Mouse (Mus musculus) CD4-positive naive resting alpha-beta T cell, adult 57 days (primary cell): Measurements from ENCODE around the gene Gpr62. TPM values are rescaled to one million over a fixed set of nuclear protein-coding genes. Genes with fewer than 3 reads are reported as not detected.

Experiments
- total RNA-seq: library from RNA; stranded (reverse); gene quantifications from one replicate; pipeline ENCODE4 v1.2.4, GENCODE M21; 2023

Gpr62 gene
- 0.30 TPM for total RNA-seq

GRCm38 (mm10) chr9:106465571-106466200, at the start of gene Gpr62:
Gpr62 (minus strand) TSS chr9:106465938.

DNA sequence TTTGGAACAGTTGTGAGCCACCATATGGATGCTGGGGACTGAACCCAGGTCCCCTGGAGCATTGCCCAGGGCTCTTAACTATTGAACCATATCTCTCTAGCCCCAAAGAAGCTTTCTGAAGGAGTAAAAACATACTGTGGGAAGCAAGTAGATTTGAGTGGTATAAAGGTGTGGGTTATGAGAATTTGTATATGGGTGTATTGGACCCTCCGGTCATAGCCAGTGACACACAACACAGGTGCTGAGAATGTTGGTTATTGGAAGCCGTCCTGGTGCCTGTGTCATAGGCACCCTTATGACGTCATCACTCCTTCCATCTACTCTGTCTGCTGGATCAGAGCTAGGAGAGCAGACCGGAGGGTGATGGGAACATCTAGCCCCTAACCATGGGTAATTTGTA, 48.5 kb upstream of the Gpr62 start, which contains the start of gene Iqcf5:
Gene Iqcf5 (plus strand): TSS at position 301 of the 400 bp plus-strand sequence.

DNA sequence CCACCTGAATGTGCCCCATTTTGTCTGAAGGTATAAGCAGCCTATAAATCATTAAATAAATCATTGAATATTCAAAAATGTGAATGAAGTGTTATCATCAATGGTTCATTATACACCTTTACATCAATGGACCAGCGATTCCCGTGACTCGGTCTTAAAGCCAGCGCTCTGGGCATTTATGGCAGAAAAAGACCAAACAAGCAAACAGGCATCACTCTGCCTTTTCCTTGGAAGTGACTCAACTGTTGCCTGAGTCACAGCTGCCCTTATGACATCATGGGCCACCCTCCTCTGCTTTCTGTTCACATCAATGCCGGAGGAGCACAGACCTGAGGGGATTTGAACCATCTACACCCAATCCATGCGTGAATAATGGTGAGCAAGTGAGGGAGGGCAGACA, 33.9 kb upstream of the Gpr62 start, which contains the start of gene Iqcf1:
Gene Iqcf1 (plus strand): TSS at position 301 of the 400 bp plus-strand sequence.

DNA sequence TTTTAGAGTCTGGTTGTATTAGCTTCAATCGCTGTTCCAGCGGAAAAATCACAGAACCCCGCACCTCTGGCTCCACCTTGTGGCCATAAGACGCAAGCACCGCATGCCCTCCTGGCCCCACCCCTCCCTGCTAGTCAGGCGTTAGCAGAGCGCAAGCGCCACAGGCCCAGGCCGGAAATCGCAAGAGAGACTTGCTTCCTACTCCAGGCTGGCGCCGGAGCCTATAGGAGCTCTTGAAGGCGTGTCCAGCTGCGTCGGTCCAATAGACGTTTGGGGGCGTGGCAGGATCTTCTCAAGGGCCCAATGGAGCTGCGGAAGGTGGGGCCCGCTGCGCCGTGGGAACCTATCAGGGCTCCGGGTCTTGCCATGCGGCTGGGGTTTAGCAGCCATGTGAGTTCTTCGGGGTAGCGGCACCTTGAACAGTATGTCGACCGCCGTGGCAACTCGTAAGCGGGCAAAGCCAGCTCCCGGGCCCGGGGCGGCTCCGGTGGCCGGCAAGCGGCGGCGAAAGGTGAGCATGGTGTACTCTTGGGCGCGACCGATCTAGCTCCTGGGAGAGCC, 11.3 kb upstream of the Gpr62 start, which contains the start of gene Parp3:
Gene Parp3 (minus strand): TSS at position 26 of the 561 bp plus-strand sequence.

DNA sequence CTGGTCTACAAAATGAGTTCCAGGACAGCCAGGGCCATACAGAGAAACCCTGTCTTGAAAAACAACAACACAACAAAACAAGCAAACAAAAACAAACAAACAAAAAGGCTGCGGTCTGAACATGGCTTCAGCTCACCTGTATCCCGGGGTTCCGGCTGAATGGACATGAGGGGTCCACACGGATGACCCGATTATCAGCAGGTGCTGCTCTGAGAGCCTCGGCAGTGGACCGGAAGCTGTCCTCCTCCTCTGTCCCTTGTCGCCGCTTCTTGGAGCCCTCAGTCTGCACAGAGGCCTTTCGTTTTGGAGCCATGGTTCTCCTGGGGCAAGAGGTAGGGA, 9.9 kb upstream of the Gpr62 start, which contains the start of gene Rrp9:
Gene Rrp9 (plus strand): TSS at position 301 of the 339 bp plus-strand sequence.

DNA sequence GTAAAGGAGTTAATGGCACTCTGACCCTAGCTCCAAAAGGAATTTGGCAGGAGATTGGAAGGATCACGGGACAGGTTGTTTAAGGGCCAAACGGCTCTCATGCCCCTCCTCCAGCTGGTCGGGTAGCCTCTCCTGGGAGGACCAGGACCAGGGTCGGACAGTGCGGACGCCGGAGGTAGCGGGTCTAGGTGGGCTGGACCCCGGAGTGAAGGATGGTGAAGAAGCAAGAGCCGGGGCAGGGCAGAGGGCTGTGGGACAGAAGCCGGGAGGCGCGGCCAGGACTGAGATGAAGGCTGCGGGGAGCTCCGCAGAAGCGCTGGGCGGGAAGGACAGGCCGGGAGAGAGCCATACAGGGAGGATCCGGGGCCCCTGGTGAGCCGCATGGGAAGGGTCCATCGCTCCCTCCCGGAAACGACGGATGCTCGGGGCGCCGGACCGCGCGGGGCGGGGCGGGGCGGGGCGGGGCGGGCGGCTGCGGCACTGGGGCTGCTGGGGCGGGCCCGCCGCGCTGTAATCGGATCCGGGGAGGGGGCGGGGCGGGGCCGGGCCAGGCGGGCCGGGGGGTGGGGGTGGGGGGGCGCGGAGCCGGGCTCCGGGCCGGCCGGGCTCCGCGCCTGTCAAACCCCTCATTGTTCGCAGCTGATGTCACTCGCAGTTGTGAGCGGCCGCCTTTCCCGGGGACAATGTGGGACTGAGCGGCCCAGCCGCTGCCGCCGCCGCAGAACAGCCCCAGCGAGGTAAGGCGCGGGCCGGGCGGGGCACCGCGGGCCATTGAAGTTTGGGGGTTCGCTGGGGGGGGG, 12.3 kb downstream of the Gpr62 start, which contains the start of gene Pcbp4:
Gene Pcbp4 (plus strand): TSS at position 21 of the 800 bp plus-strand sequence.

GRCm38 (mm10) chr9:106447348-106447747, 18.4 kb downstream of the Gpr62 start, which contains the start of the genes Abhd14b and Abhd14a:
Abhd14b (plus strand) TSS chr9:106447459.
Abhd14a (minus strand) TSS chr9:106447678.

GRCm38 (mm10) chr9:106429221-106430014, 36.3 kb downstream of the Gpr62 start, which contains the start of gene Rpl29:
Rpl29 (plus strand) TSS chr9:106429454.

Other genes starting within 250 kb of the Gpr62 start
- gene Tlr9, start 243.3 kb downstream of the Gpr62 start, total RNA-seq: 5.8 TPM
- gene Alas1, start 217.3 kb downstream of the Gpr62 start, total RNA-seq: 37.0 TPM
- gene Poc1a, start 184.9 kb downstream of the Gpr62 start, total RNA-seq: 5.4 TPM
- 39.1 TPM for gene Dusp7, start 97.3 kb downstream of the Gpr62 start, total RNA-seq
- 901 TPM for gene Rpl29, start 36.5 kb downstream of the Gpr62 start, total RNA-seq
- gene Acy1, start 27.6 kb downstream of the Gpr62 start, total RNA-seq: 14.5 TPM
- gene Abhd14b, start 18.5 kb downstream of the Gpr62 start, total RNA-seq: 4.7 TPM
- 10.3 TPM for gene Abhd14a, start 18.3 kb downstream of the Gpr62 start, total RNA-seq
- 7.9 TPM for gene Pcbp4, start 12.6 kb downstream of the Gpr62 start, total RNA-seq
- gene Rrp9, start 10.0 kb upstream of the Gpr62 start, total RNA-seq: 89.6 TPM
- 45.1 TPM for gene Parp3, start 11.0 kb upstream of the Gpr62 start, total RNA-seq
- not detected for gene Iqcf1, start 34.0 kb upstream of the Gpr62 start, total RNA-seq
- gene Iqcf5, start 48.6 kb upstream of the Gpr62 start, total RNA-seq: not detected
- not detected for gene Iqcf3, start 95.7 kb upstream of the Gpr62 start, total RNA-seq
- gene Iqcf4, start 105.1 kb upstream of the Gpr62 start, total RNA-seq: not detected
- not detected for gene Iqcf6, start 160.6 kb upstream of the Gpr62 start, total RNA-seq
- 0.53 TPM for gene Grm2, start 190.1 kb upstream of the Gpr62 start, total RNA-seq
- gene Tex264, start 220.0 kb upstream of the Gpr62 start, total RNA-seq: 73.4 TPM